Mouse (Mus musculus) liver, embryonic 13.5 days (tissue): Measurements from ENCODE around the gene Pde4d. TPM values are rescaled to one million over a fixed set of nuclear protein-coding genes. Genes with fewer than 3 reads are reported as not detected.

Experiments
- ATAC-seq: fragments of 200-750 bp; cut with Nextera tagmentation; 2 replicates; pipeline ENCODE4 v1.8.0; 2017; ENCODE audit warnings: low read depth, mild to moderate bottlenecking, moderate number of reproducible peaks, moderate library complexity
- DNase-seq: peaks from one replicate; pipeline ENCODE4 v3.0.0; 2022
- H3K27ac ChIP-seq: fragments of 300-500 bp; sonication (generic); 2 replicates; pipeline ENCODE4 v1.5.1; 2015; ENCODE audit warnings: moderate library complexity, mild to moderate bottlenecking, inconsistent platforms
- H3K27me3 ChIP-seq: fragments of 300-500 bp; sonication (generic); 2 replicates; pipeline ENCODE4 v1.6.1; 2015; ENCODE audit warnings: mild to moderate bottlenecking, inconsistent platforms
- H3K36me3 ChIP-seq: fragments of 300-500 bp; sonication (generic); 2 replicates; pipeline ENCODE4 v1.6.1; 2015; ENCODE audit warnings: mild to moderate bottlenecking, inconsistent platforms
- H3K4me1 ChIP-seq: fragments of 300-500 bp; sonication (generic); replicated peaks from 2 replicates; pipeline ENCODE4 v1.6.1; 2015; ENCODE audit warnings: inconsistent platforms
- H3K4me2 ChIP-seq: fragments of 300-500 bp; sonication (generic); 2 replicates; pipeline ENCODE4 v1.6.1; 2015; ENCODE audit warnings: inconsistent platforms, mild to moderate bottlenecking, moderate library complexity
- H3K4me3 ChIP-seq: fragments of 300-500 bp; sonication (generic); replicated peaks from 2 replicates; pipeline ENCODE4 v1.5.1; 2015; ENCODE audit warnings: mild to moderate bottlenecking, inconsistent platforms
- H3K9ac ChIP-seq: fragments of 300-500 bp; sonication (generic); 2 replicates; pipeline ENCODE4 v1.6.1; 2015; ENCODE audit warnings: mild to moderate bottlenecking, inconsistent platforms
- H3K9me3 ChIP-seq: fragments of 300-500 bp; sonication (generic); replicated peaks from 2 replicates; pipeline ENCODE4 v1.6.1; 2016; ENCODE audit warnings: inconsistent platforms
- WGBS: fragments of 180-500 bp; shearing (Covaris S2); methylation state at CpG from one replicate; pipeline ENCODE4 v1.1.7; 2015; ENCODE audit not compliant: insufficient replicate concordance; 5-methylcytosine and 5-hydroxymethylcytosine counted together
- polyA plus RNA-seq: library from polyadenylated mRNA; unstranded; fragments of >200 nt; fragmentation: Nextera tagmentation; extraction: Ambion mirVana; gene quantifications from 2 replicates; pipeline ENCODE4 v1.2.1, GENCODE M21; 2015

The Pde4d gene
- polyA plus RNA-seq, 1 experiment from 2014 or later: 11.8 TPM

GRCm38 (mm10) chr13:109539371-109539770 lies 1089.6 kb downstream of the Pde4d start:
- no peak overlapping the region for H3K4me2 ChIP-seq
- no peaks in the 10 kb centered on the region for H3K36me3 ChIP-seq
- no peak for ATAC-seq
- no peaks in the 10 kb centered on the region for H3K27me3 ChIP-seq
- no peak overlapping the region for H3K27ac ChIP-seq
- H3K4me1 ChIP-seq: no peaks in the 10 kb centered on the region
- no peak overlapping the region for H3K4me3 ChIP-seq
- no peaks in the 10 kb centered on the region for H3K9me3 ChIP-seq
- 48% methylated on average over 3 of the region's 3 CpGs for WGBS
- no peak overlapping the region for H3K9ac ChIP-seq
- DNase-seq: no peak

- Histone ChIP-seq H3K27ac (no peak overlapping the region), H3K4me3 (no peak overlapping the region), H3K9me3 (no peaks in the 10 kb centered on the region), H3K27me3 (no peaks in the 10 kb centered on the region), H3K9ac (no peak overlapping the region), H3K4me1 (no peaks in the 10 kb centered on the region), H3K36me3 (no peaks in the 10 kb centered on the region), H3K4me2 (no peak overlapping the region)
- ATAC-seq (no peak), DNase-seq (no peak)
- 61% methylated on average over 4 of the region's 4 CpGs for WGBS
These were observed 1094.9 kb downstream of the Pde4d start for GRCm38 (mm10) chr13:109544646-109545045.

- no peak for ATAC-seq
- no peak for DNase-seq
- no peaks in the 10 kb centered on the region for H3K27me3 ChIP-seq
- no peak overlapping the region for H3K27ac ChIP-seq
- WGBS: 77% methylated on average over 18 of the region's 18 CpGs
- H3K9me3 ChIP-seq: no peaks in the 10 kb centered on the region
- H3K4me3 ChIP-seq: no peak overlapping the region
- H3K4me2 ChIP-seq: no peak overlapping the region
- no peak overlapping the region for H3K9ac ChIP-seq
- no peaks in the 10 kb centered on the region for H3K4me1 ChIP-seq
- no peaks in the 10 kb centered on the region for H3K36me3 ChIP-seq
These were observed 1096.6 kb downstream of the Pde4d start for GRCm38 (mm10) chr13:109546337-109546736.

GRCm38 (mm10) chr13:109547006-109547587 lies 1097.3 kb downstream of the Pde4d start:
- H3K4me2 ChIP-seq: no peak overlapping the region
- no peak for ATAC-seq
- WGBS: 64% methylated on average over 10 of the region's 10 CpGs

GRCm38 (mm10) chr13:109547700-109548099 lies 1098.0 kb downstream of the Pde4d start:
- Histone ChIP-seq H3K9ac (no peak overlapping the region), H3K27ac (no peak overlapping the region), H3K4me2 (no peak overlapping the region), H3K36me3 (no peaks in the 10 kb centered on the region), H3K4me3 (no peak overlapping the region), H3K9me3 (no peaks in the 10 kb centered on the region), H3K27me3 (no peaks in the 10 kb centered on the region), H3K4me1 (no peaks in the 10 kb centered on the region)
- 21% methylated on average over 6 of the region's 6 CpGs for WGBS
- DNase-seq (peak; percentile 33), ATAC-seq (peak; percentile 45; the same call in 1 of the 2 replicates)

More at GRCm38 (mm10) chr13:109547006-109547587, 1097.3 kb downstream of the Pde4d start:
- H3K9me3 ChIP-seq: no peaks in the 10 kb centered on the region
- H3K27me3 ChIP-seq: no peaks in the 10 kb centered on the region
- no peaks in the 10 kb centered on the region for H3K4me1 ChIP-seq
- no peak overlapping the region for H3K4me3 ChIP-seq
- no peaks in the 10 kb centered on the region for H3K36me3 ChIP-seq
- DNase-seq: no peak
- H3K27ac ChIP-seq: no peak overlapping the region
- no peak overlapping the region for H3K9ac ChIP-seq

- 54% methylated on average over 5 of the region's 5 CpGs for WGBS
- no peaks in the 10 kb centered on the region for H3K4me1 ChIP-seq
- H3K9ac ChIP-seq: no peak overlapping the region
- H3K27ac ChIP-seq: no peak overlapping the region
- H3K36me3 ChIP-seq: no peaks in the 10 kb centered on the region
- no peaks in the 10 kb centered on the region for H3K9me3 ChIP-seq
- no peak overlapping the region for H3K4me3 ChIP-seq
- ATAC-seq (no peak), DNase-seq (no peak)
- H3K27me3 ChIP-seq: no peaks in the 10 kb centered on the region
- no peak overlapping the region for H3K4me2 ChIP-seq
These were observed 1098.5 kb downstream of the Pde4d start for GRCm38 (mm10) chr13:109548263-109548662.

- Histone ChIP-seq H3K4me1 (no peaks in the 10 kb centered on the region), H3K27me3 (no peaks in the 10 kb centered on the region), H3K9me3 (no peaks in the 10 kb centered on the region), H3K9ac (no peak overlapping the region), H3K36me3 (no peaks in the 10 kb centered on the region), H3K4me3 (no peak overlapping the region), H3K27ac (no peak overlapping the region), H3K4me2 (no peak overlapping the region)
- WGBS: 65% methylated on average over 11 of the region's 11 CpGs
- ATAC-seq: no peak
- DNase-seq: no peak
These were observed 1099.2 kb downstream of the Pde4d start for GRCm38 (mm10) chr13:109548771-109549555.

- Histone ChIP-seq H3K27me3 (no peaks in the 10 kb centered on the region), H3K27ac (no peak overlapping the region), H3K36me3 (no peaks in the 10 kb centered on the region), H3K9me3 (no peaks in the 10 kb centered on the region), H3K4me1 (0 out of 2 replicates have a peak, but pooled peaks cover 2% of the 10 kb centered on the region), H3K4me3 (no peak overlapping the region), H3K9ac (no peak overlapping the region), H3K4me2 (no peak overlapping the region)
- WGBS: 52% methylated on average over 3 of the region's 3 CpGs
- no peak for ATAC-seq
- no peak for DNase-seq
These were observed 1102.1 kb downstream of the Pde4d start for GRCm38 (mm10) chr13:109551836-109552235.

GRCm38 (mm10) chr13:109555513-109555912 lies 1105.8 kb downstream of the Pde4d start:
- Histone ChIP-seq H3K36me3 (no peaks in the 10 kb centered on the region), H3K9ac (no peak overlapping the region), H3K4me3 (no peak overlapping the region), H3K4me2 (no peak overlapping the region), H3K4me1 (0 out of 2 replicates have a peak, but pooled peaks cover 2% of the 10 kb centered on the region), H3K27ac (no peak overlapping the region), H3K9me3 (no peaks in the 10 kb centered on the region), H3K27me3 (no peaks in the 10 kb centered on the region)
- ATAC-seq: no peak
- no peak for DNase-seq
- WGBS: 56% methylated on average over 5 of the region's 5 CpGs

GRCm38 (mm10) chr13:109556853-109557252 lies 1107.1 kb downstream of the Pde4d start:
- ATAC-seq: no peak
- Histone ChIP-seq H3K4me2 (no peak overlapping the region), H3K9me3 (no peaks in the 10 kb centered on the region), H3K27ac (no peak overlapping the region), H3K4me1 (0 out of 2 replicates have a peak, but pooled peaks cover 2% of the 10 kb centered on the region), H3K9ac (no peak overlapping the region), H3K27me3 (no peaks in the 10 kb centered on the region), H3K4me3 (no peak overlapping the region), H3K36me3 (no peaks in the 10 kb centered on the region)
- WGBS: 81% methylated on average over 4 of the region's 4 CpGs
- DNase-seq: no peak

GRCm38 (mm10) chr13:109558341-109559257 lies 1108.9 kb downstream of the Pde4d start:
- Histone ChIP-seq H3K4me1 (0 out of 2 replicates have a peak, but pooled peaks cover 2% of the 10 kb centered on the region), H3K36me3 (no peaks in the 10 kb centered on the region), H3K27me3 (no peaks in the 10 kb centered on the region), H3K9me3 (no peaks in the 10 kb centered on the region), H3K27ac (no peak overlapping the region), H3K4me2 (no peak overlapping the region), H3K4me3 (no peak overlapping the region), H3K9ac (no peak overlapping the region)
- DNase-seq: no peak
- 62% methylated on average over 12 of the region's 12 CpGs for WGBS
- no peak for ATAC-seq
